Mouse (Mus musculus): ENCODE data around the gene Riox2. TPM values are rescaled to one million over a fixed set of nuclear protein-coding genes. Genes with fewer than 3 reads are reported as not detected.

The Riox2 gene
- polyA plus RNA-seq, 1 experiment, result 44.7 TPM

DNA sequence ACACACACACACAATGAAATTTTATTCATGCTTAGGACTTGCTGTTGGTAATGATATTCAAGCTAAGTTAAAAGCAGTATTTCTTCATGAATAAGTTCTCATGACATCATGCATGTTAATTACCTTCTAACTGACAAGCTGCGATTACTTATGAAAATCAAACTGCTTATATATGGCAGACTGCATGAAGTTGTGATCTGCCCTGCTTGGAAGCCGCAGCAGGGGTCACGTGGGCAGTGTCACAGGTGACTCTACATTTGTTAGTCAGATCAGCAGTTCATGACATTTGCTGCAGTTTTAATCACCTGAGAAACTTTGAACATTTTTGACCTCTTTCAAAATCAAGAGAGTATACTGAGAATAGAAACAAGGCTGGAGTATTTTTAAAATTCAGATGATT lies 69.4 kb downstream of the Riox2 start:
- TF ChIP-seq EP300 (IDR thresholded peaks at IDR 0.05; ENCODE audit: insufficient read depth, low read depth, low read length), result no peak
- no peak for TF ChIP-seq CTCF (IDR thresholded peaks at IDR 0.05; ENCODE audit: low read depth, low read length)
- no peak for TF ChIP-seq POLR2A (IDR thresholded peaks at IDR 0.05; ENCODE audit: insufficient read depth, low read length)
- Histone ChIP-seq H3K27me3 (ENCODE audit: control insufficient read depth, insufficient read depth, low read length, poor library complexity, severe bottlenecking) (no peaks in the 10 kb centered on the region), H3K27ac (ENCODE audit: insufficient read depth, low read length) (no peak overlapping the region), H3K9me3 (replicated peaks; ENCODE audit: control insufficient read depth, insufficient read depth, low read length, poor library complexity, severe bottlenecking) (no peaks in the 10 kb centered on the region), H3K4me1 (ENCODE audit: control insufficient read depth, insufficient read depth, low read length) (peaks cover 3% of the 10 kb centered on the region), H3K9ac (ENCODE audit: low read depth, poor library complexity, severe bottlenecking) (no peak overlapping the region), H3K36me3 (ENCODE audit: control insufficient read depth, insufficient read depth, low read length, poor library complexity, severe bottlenecking) (no peaks in the 10 kb centered on the region; the same call in 1 of the 2 replicates), H3K4me3 (ENCODE audit: low read depth, low read length) (no peak overlapping the region)

DNA sequence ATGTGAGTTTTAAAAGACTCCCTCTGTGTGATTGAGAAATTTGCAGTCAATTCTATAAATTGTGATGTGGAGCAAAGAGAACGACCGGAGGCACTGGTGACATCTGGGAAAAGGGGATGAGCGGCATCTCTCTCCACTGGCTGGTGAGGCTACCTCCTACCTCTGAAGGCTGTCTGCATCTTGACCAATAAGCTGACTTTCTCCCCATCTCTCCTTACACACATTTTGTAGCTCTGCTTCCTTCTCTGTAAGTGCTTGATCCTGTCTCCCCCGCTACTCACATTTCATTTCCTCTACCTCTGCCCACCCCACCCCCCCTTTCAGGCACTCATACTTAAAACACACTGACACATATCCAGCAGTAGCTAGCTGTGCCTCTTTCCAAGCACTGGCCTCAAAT lies 69.8 kb downstream of the Riox2 start:
- Histone ChIP-seq H3K9me3 (replicated peaks; ENCODE audit: control insufficient read depth, insufficient read depth, low read length, poor library complexity, severe bottlenecking) (no peaks in the 10 kb centered on the region), H3K36me3 (ENCODE audit: control insufficient read depth, insufficient read depth, low read length, poor library complexity, severe bottlenecking) (no peaks in the 10 kb centered on the region), H3K4me1 (ENCODE audit: control insufficient read depth, insufficient read depth, low read length) (peaks cover 3% of the 10 kb centered on the region), H3K27ac (ENCODE audit: insufficient read depth, low read length) (no peak overlapping the region), H3K4me3 (ENCODE audit: low read depth, low read length) (no peak overlapping the region), H3K9ac (ENCODE audit: low read depth, poor library complexity, severe bottlenecking) (no peak overlapping the region), H3K27me3 (ENCODE audit: control insufficient read depth, insufficient read depth, low read length, poor library complexity, severe bottlenecking) (no peaks in the 10 kb centered on the region)
- TF ChIP-seq EP300 (IDR thresholded peaks at IDR 0.05; ENCODE audit: insufficient read depth, low read depth, low read length) (no peak), POLR2A (IDR thresholded peaks at IDR 0.05; ENCODE audit: insufficient read depth, low read length) (no peak)

Other genes starting within 250 kb of the Riox2 start
- not detected in 2 replicates for gene Olfr201, start 199.1 kb upstream of the Riox2 start, polyA plus RNA-seq (2011; ENCODE audit: insufficient read depth, insufficient read length, low read depth, missing spikeins)
- not detected in 2 replicates for gene Olfr202, start 185.0 kb upstream of the Riox2 start, polyA plus RNA-seq (2011; ENCODE audit: insufficient read depth, insufficient read length, low read depth, missing spikeins)
- gene Olfr203, start 172.9 kb upstream of the Riox2 start, polyA plus RNA-seq (2011; ENCODE audit: insufficient read depth, insufficient read length, low read depth, missing spikeins), result not detected in 2 replicates
- not detected in 2 replicates for gene Olfr204, start 153.5 kb upstream of the Riox2 start, polyA plus RNA-seq (2011; ENCODE audit: insufficient read depth, insufficient read length, low read depth, missing spikeins)
- not detected in 2 replicates for gene Olfr205, start 140.6 kb upstream of the Riox2 start, polyA plus RNA-seq (2011; ENCODE audit: insufficient read depth, insufficient read length, low read depth, missing spikeins)
- not detected in 2 replicates for gene Olfr206, start 122.5 kb upstream of the Riox2 start, polyA plus RNA-seq (2011; ENCODE audit: insufficient read depth, insufficient read length, low read depth, missing spikeins)
- gene Olfr209, start 107.8 kb upstream of the Riox2 start, polyA plus RNA-seq (2011; ENCODE audit: insufficient read depth, insufficient read length, low read depth, missing spikeins), result not detected in 2 replicates
- gene Gabrr3, start 64.4 kb upstream of the Riox2 start, polyA plus RNA-seq (2011; ENCODE audit: insufficient read depth, insufficient read length, low read depth, missing spikeins), result not detected in 2 replicates
- 11.8 and 13.3 TPM in 2 replicates for gene Crybg3, start 129.2 kb downstream of the Riox2 start, polyA plus RNA-seq (2011; ENCODE audit: insufficient read depth, insufficient read length, low read depth, missing spikeins)
- 20.5 and 21.9 TPM in 2 replicates for gene Arl6, start 167.6 kb downstream of the Riox2 start, polyA plus RNA-seq (2011; ENCODE audit: insufficient read depth, insufficient read length, low read depth, missing spikeins)

All from ES-Bruce4 (cell line).